Mouse (Mus musculus) heart, postnatal 0 days (tissue): ENCODE data around the gene Siah2.

Experiments used
- CTCF ChIP-seq: IDR thresholded peaks from 2 replicates; pipeline ENCODE4 v1.5.1; 2016; ENCODE audit warnings: antibody characterized with exemption, control low read depth, low read depth
- EP300 ChIP-seq: IDR thresholded peaks from 2 replicates; pipeline ENCODE4 v1.6.1; 2016; ENCODE audit warnings: antibody characterized with exemption, low read depth

DNA sequence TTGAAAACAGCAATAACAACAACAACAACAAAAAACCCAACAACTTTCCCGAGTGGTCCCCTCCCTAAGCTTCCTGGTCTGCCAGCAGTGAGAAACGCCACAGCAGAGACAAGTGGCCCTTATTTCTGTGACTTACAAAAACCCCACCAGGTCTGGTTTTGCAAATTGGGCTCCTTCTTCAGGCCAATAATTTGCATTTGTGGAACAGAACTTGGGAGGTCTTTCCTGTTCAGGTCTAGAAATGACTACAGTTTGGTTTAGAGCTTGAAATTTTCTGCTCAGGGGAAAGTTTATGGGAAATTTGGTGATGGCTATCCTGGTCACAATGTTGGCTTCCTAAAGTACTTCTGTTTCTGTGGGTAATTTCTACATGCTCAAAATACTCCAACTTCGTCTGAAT, 4.6 kb upstream of the Siah2 start:
- no peak for TF ChIP-seq CTCF
- TF ChIP-seq EP300: no peak
